Mouse (Mus musculus) liver, adult 2 months (tissue): ENCODE results near the gene Cfap300.

Experiments used
- CTCF ChIP-seq: fragments of 200-500 bp; IDR thresholded peaks from 2 replicates; pipeline ENCODE4 v1.5.1; 2011; ENCODE audit warnings: low read depth, low read length, control low read depth
- POLR2A ChIP-seq: fragments of 200-500 bp; IDR thresholded peaks from 2 replicates; pipeline ENCODE4 v1.6.1; 2011; ENCODE audit warnings: low read length, control low read depth; ENCODE audit not compliant: insufficient read depth; ENCODE audit errors: extremely low read depth

DNA sequence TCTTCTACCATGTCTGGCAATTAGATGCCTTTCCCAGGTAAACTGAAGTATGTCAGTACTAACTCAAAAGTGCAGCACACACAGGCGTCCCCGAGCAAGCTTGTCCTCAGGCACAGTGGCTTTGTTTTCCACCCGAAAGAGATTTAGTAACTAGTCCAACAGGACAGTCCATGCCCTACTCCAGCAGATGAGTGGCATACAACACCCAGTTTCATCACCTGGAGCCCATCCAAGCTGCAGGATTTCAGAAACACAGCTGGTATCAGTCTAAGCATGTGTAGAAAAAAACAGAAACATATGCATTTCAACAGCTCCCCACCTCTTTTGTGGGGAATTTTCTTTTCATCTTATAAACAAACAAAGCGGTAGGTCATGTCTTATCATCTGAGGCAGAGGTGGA, 51.7 kb downstream of the Cfap300 start:
- TF ChIP-seq CTCF (no peak), POLR2A (no peak)
